Mouse (Mus musculus): ENCODE results near the gene Lrrc4. TPM values are rescaled to one million over a fixed set of nuclear protein-coding genes. Genes with fewer than 3 reads are reported as not detected.
A peak's percentile ranks its signal among the peaks of the same experiment; 100 is the strongest.

Gene Lrrc4
- polyA plus RNA-seq, 1 experiment from 2014 or later = 1.2 TPM

GRCm38 (mm10) chr6:28854598-28854997, 23.1 kb upstream of the Lrrc4 start:
- H3K27me3 ChIP-seq = no peaks in the 10 kb centered on the region
- no peak overlapping the region for H3K4me2 ChIP-seq (replicated peaks)
- H3K9me3 ChIP-seq (replicated peaks) = no peaks in the 10 kb centered on the region
- H3K36me3 ChIP-seq = no peaks in the 10 kb centered on the region
- H3K4me1 ChIP-seq = peaks cover 54% of the 10 kb centered on the region
- no peak overlapping the region for H3K4me3 ChIP-seq (replicated peaks)
- no peak for ATAC-seq (ENCODE audit: insufficient number of reproducible peaks, low FRiP score, low TSS enrichment, low read depth)
- H3K9ac ChIP-seq = no peak overlapping the region
- 39% methylated on average over 8 of the region's 8 CpGs for WGBS
- peak overlapping the region; percentile 31; the same call in 1 of the 2 replicates for H3K27ac ChIP-seq (replicated peaks)

GRCm38 (mm10) chr6:28853654-28854053, 22.1 kb upstream of the Lrrc4 start:
- Histone ChIP-seq H3K9ac (no peak overlapping the region), H3K4me3 (replicated peaks) (no peak overlapping the region), H3K27me3 (no peaks in the 10 kb centered on the region), H3K9me3 (replicated peaks) (no peaks in the 10 kb centered on the region), H3K36me3 (no peaks in the 10 kb centered on the region), H3K4me2 (replicated peaks) (no peak overlapping the region), H3K4me1 (peaks cover 63% of the 10 kb centered on the region), H3K27ac (replicated peaks) (peak overlapping the region; percentile 31)
- no peak for ATAC-seq (ENCODE audit: insufficient number of reproducible peaks, low FRiP score, low TSS enrichment, low read depth)
- WGBS = 30% methylated on average over 2 of the region's 2 CpGs

- Histone ChIP-seq H3K4me2 (replicated peaks) (no peak overlapping the region), H3K36me3 (no peaks in the 10 kb centered on the region), H3K9me3 (replicated peaks) (no peaks in the 10 kb centered on the region), H3K27me3 (no peaks in the 10 kb centered on the region), H3K4me1 (peaks cover 68% of the 10 kb centered on the region), H3K27ac (replicated peaks) (peak overlapping the region; percentile 31), H3K9ac (no peak overlapping the region), H3K4me3 (replicated peaks) (no peak overlapping the region)
- 30% methylated on average over 3 of the region's 3 CpGs for WGBS
- ATAC-seq (ENCODE audit: insufficient number of reproducible peaks, low FRiP score, low TSS enrichment, low read depth) = no peak
Observed at GRCm38 (mm10) chr6:28853164-28853563, 21.6 kb upstream of the Lrrc4 start.

- Histone ChIP-seq H3K4me3 (replicated peaks) (no peak overlapping the region), H3K27ac (replicated peaks) (no peak overlapping the region), H3K4me2 (replicated peaks) (no peak overlapping the region), H3K27me3 (no peaks in the 10 kb centered on the region), H3K9me3 (replicated peaks) (no peaks in the 10 kb centered on the region), H3K36me3 (no peaks in the 10 kb centered on the region), H3K9ac (no peak overlapping the region), H3K4me1 (peaks cover 72% of the 10 kb centered on the region)
- no peak for ATAC-seq (ENCODE audit: insufficient number of reproducible peaks, low FRiP score, low TSS enrichment, low read depth)
- WGBS = 56% methylated on average over 7 of the region's 7 CpGs
Observed at GRCm38 (mm10) chr6:28852342-28852741, 20.8 kb upstream of the Lrrc4 start.

- no peak for ATAC-seq (ENCODE audit: insufficient number of reproducible peaks, low FRiP score, low TSS enrichment, low read depth)
- no peak overlapping the region for H3K4me2 ChIP-seq (replicated peaks)
- peaks cover 67% of the 10 kb centered on the region for H3K4me1 ChIP-seq
- no peak overlapping the region for H3K27ac ChIP-seq (replicated peaks)
- 88% methylated on average over 9 of the region's 9 CpGs for whole genome bisulfite sequencing
- no peaks in the 10 kb centered on the region for H3K9me3 ChIP-seq (replicated peaks)
- H3K27me3 ChIP-seq = no peaks in the 10 kb centered on the region
- no peaks in the 10 kb centered on the region for H3K36me3 ChIP-seq
- H3K9ac ChIP-seq = no peak overlapping the region
- no peak overlapping the region for H3K4me3 ChIP-seq (replicated peaks)
Observed at GRCm38 (mm10) chr6:28850326-28850900, 18.9 kb upstream of the Lrrc4 start.

- peaks cover 58% of the 10 kb centered on the region for H3K4me1 ChIP-seq
- H3K9me3 ChIP-seq (replicated peaks) = no peaks in the 10 kb centered on the region
- H3K4me2 ChIP-seq (replicated peaks) = no peak overlapping the region
- H3K9ac ChIP-seq = no peak overlapping the region
- no peak overlapping the region for H3K4me3 ChIP-seq (replicated peaks)
- ATAC-seq (ENCODE audit: insufficient number of reproducible peaks, low FRiP score, low TSS enrichment, low read depth) = no peak
- no peaks in the 10 kb centered on the region for H3K36me3 ChIP-seq
- no peak overlapping the region for H3K27ac ChIP-seq (replicated peaks)
- no peaks in the 10 kb centered on the region for H3K27me3 ChIP-seq
- 31% methylated on average over 3 of the region's 3 CpGs for WGBS
Observed at GRCm38 (mm10) chr6:28849317-28849716, 17.8 kb upstream of the Lrrc4 start.

- no peaks in the 10 kb centered on the region for H3K27me3 ChIP-seq
- no peak overlapping the region; the same call in 1 of the 2 replicates for H3K27ac ChIP-seq (replicated peaks)
- no peak overlapping the region for H3K9ac ChIP-seq
- no peak for ATAC-seq (ENCODE audit: insufficient number of reproducible peaks, low FRiP score, low TSS enrichment, low read depth)
- 59% methylated on average over 9 of the region's 9 CpGs for WGBS
- H3K4me3 ChIP-seq (replicated peaks) = no peak overlapping the region
- no peaks in the 10 kb centered on the region for H3K36me3 ChIP-seq
- peaks cover 54% of the 10 kb centered on the region for H3K4me1 ChIP-seq
- H3K9me3 ChIP-seq (replicated peaks) = no peaks in the 10 kb centered on the region
- H3K4me2 ChIP-seq (replicated peaks) = no peak overlapping the region
Observed at GRCm38 (mm10) chr6:28848891-28849290, 17.3 kb upstream of the Lrrc4 start.

GRCm38 (mm10) chr6:28848285-28848794, 16.8 kb upstream of the Lrrc4 start:
- Histone ChIP-seq H3K9ac (no peak overlapping the region), H3K27ac (replicated peaks) (peak overlapping the region; percentile 11; the same call in 1 of the 2 replicates), H3K4me3 (replicated peaks) (no peak overlapping the region), H3K4me2 (replicated peaks) (no peak overlapping the region), H3K36me3 (no peaks in the 10 kb centered on the region), H3K9me3 (replicated peaks) (no peaks in the 10 kb centered on the region), H3K27me3 (no peaks in the 10 kb centered on the region), H3K4me1 (peaks cover 49% of the 10 kb centered on the region)
- WGBS = 33% methylated on average over 6 of the region's 6 CpGs
- peak; percentile 63; the same call in 1 of the 2 replicates for ATAC-seq (ENCODE audit: insufficient number of reproducible peaks, low FRiP score, low TSS enrichment, low read depth)

- Histone ChIP-seq H3K4me1 (peaks cover 43% of the 10 kb centered on the region), H3K4me3 (replicated peaks) (no peak overlapping the region), H3K27me3 (no peaks in the 10 kb centered on the region), H3K9ac (no peak overlapping the region), H3K27ac (replicated peaks) (0 out of 2 replicates have a peak overlapping the region, but pooled peaks have one; percentile 11), H3K9me3 (replicated peaks) (no peaks in the 10 kb centered on the region), H3K4me2 (replicated peaks) (no peak overlapping the region), H3K36me3 (no peaks in the 10 kb centered on the region)
- no peak for ATAC-seq (ENCODE audit: insufficient number of reproducible peaks, low FRiP score, low TSS enrichment, low read depth)
- WGBS = 34% methylated on average over 6 of the region's 6 CpGs
Observed at GRCm38 (mm10) chr6:28847616-28848015, 16.1 kb upstream of the Lrrc4 start.

GRCm38 (mm10) chr6:28845610-28846009, 14.1 kb upstream of the Lrrc4 start:
- WGBS = 30% methylated on average over 4 of the region's 4 CpGs
- no peaks in the 10 kb centered on the region for H3K27me3 ChIP-seq
- H3K4me3 ChIP-seq (replicated peaks) = no peak overlapping the region
- no peak overlapping the region for H3K27ac ChIP-seq (replicated peaks)
- peaks cover 35% of the 10 kb centered on the region for H3K4me1 ChIP-seq
- ATAC-seq (ENCODE audit: insufficient number of reproducible peaks, low FRiP score, low TSS enrichment, low read depth) = no peak; the same call in 1 of the 2 replicates
- no peaks in the 10 kb centered on the region for H3K36me3 ChIP-seq
- H3K4me2 ChIP-seq (replicated peaks) = no peak overlapping the region
- no peaks in the 10 kb centered on the region for H3K9me3 ChIP-seq (replicated peaks)
- no peak overlapping the region for H3K9ac ChIP-seq

- no peaks in the 10 kb centered on the region for H3K36me3 ChIP-seq
- peaks cover 12% of the 10 kb centered on the region for H3K4me1 ChIP-seq
- H3K4me2 ChIP-seq (replicated peaks) = no peak overlapping the region
- H3K27me3 ChIP-seq = no peaks in the 10 kb centered on the region
- 67% methylated on average over 4 of the region's 4 CpGs for WGBS
- no peaks in the 10 kb centered on the region for H3K9me3 ChIP-seq (replicated peaks)
- H3K4me3 ChIP-seq (replicated peaks) = no peak overlapping the region
- H3K27ac ChIP-seq (replicated peaks) = no peak overlapping the region
- no peak for ATAC-seq (ENCODE audit: insufficient number of reproducible peaks, low FRiP score, low TSS enrichment, low read depth)
- no peak overlapping the region for H3K9ac ChIP-seq
Observed at GRCm38 (mm10) chr6:28842375-28843276, 11.1 kb upstream of the Lrrc4 start.

Data from embryonic facial prominence, embryonic 15.5 days (tissue).